ENCODE assay signal across 13 mouse cellular contexts in genomic region chr19:42936661-42937193, GRCm38 (mm10).
A peak's percentile ranks its signal among the peaks of the same experiment; 100 is the strongest.
DNase-seq lines count a peak whose midpoint lies in the region; ATAC-seq and TF ChIP-seq lines count a peak whose summit lies in the region.
"Had no signal": no experiment of that assay in that cellular context is flagged by ENCODE, and none has a peak within 500 bp of the region (broad histone marks: within the 10 kb centered on the region; RNA-seq: fewer than 3 reads in every experiment).

No protein-coding gene starts in this region.

- peaks cover 35% of the 10 kb centered on the region for H3K4me1 ChIP-seq in forebrain, embryonic 10.5 days
- H3K4me1 ChIP-seq in forebrain, postnatal 0 days (ENCODE audit: insufficient read depth) = no peaks in the 10 kb centered on the region
- H3K4me1 ChIP-seq in kidney, postnatal 0 days (replicated peaks; ENCODE audit: insufficient read depth, low read length) = no peaks in the 10 kb centered on the region
- peaks cover 26% of the 10 kb centered on the region for H3K4me1 ChIP-seq in limb, embryonic 14.5 days (ENCODE audit: control insufficient read depth, insufficient read depth, low read length)

- peaks cover 37% of the 10 kb centered on the region for H3K27me3 ChIP-seq in forebrain, embryonic 10.5 days (ENCODE audit: poor library complexity, severe bottlenecking)
- no peaks in the 10 kb centered on the region for H3K27me3 ChIP-seq in forebrain, postnatal 0 days (ENCODE audit: insufficient read depth, low read length)
- no peaks in the 10 kb centered on the region for H3K27me3 ChIP-seq in kidney, postnatal 0 days (ENCODE audit: insufficient read depth, low read length)
- no peaks in the 10 kb centered on the region for H3K27me3 ChIP-seq in limb, embryonic 14.5 days (ENCODE audit: control insufficient read depth, insufficient read depth, low read length)

- peak overlapping the region; percentile 36; the same call in 1 of the 2 replicates for H3K27ac ChIP-seq in forebrain, embryonic 10.5 days
- H3K27ac ChIP-seq in forebrain, postnatal 0 days (ENCODE audit: low read depth, low read length) = no peak overlapping the region
- H3K27ac ChIP-seq in kidney, postnatal 0 days = no peak overlapping the region
- no peak overlapping the region for H3K27ac ChIP-seq in limb, embryonic 14.5 days (replicated peaks; ENCODE audit: low read depth, low read length)
- H3K27ac ChIP-seq: liver, embryonic 14.5 days had no signal

- H3K4me3 ChIP-seq in forebrain, embryonic 10.5 days = 0 out of 2 replicates have a peak overlapping the region, but pooled peaks have one; percentile 12
- no peak overlapping the region for H3K4me3 ChIP-seq in forebrain, postnatal 0 days (ENCODE audit: low read depth, low read length)
- no peak overlapping the region for H3K4me3 ChIP-seq in kidney, postnatal 0 days (replicated peaks; ENCODE audit: low read depth, low read length)
- H3K4me3 ChIP-seq in limb, embryonic 14.5 days (replicated peaks; ENCODE audit: low read length) = no peak overlapping the region

- TF ChIP-seq CTCF in forebrain, postnatal 0 days (IDR thresholded peaks at IDR 0.05; ENCODE audit: low read depth) = no peak
- TF ChIP-seq CTCF in kidney, postnatal 0 days (IDR thresholded peaks at IDR 0.05; ENCODE audit: low read depth) = no peak

- no peak for TF ChIP-seq POLR2A in limb, embryonic 14.5 days (IDR thresholded peaks at IDR 0.05; ENCODE audit: borderline replicate concordance, extremely low read depth, insufficient read depth, insufficient read length)

- H3K9me3 ChIP-seq in forebrain, embryonic 10.5 days = no peaks in the 10 kb centered on the region
- H3K9me3 ChIP-seq in forebrain, postnatal 0 days (ENCODE audit: low read length) = no peaks in the 10 kb centered on the region
- no peaks in the 10 kb centered on the region for H3K9me3 ChIP-seq in kidney, postnatal 0 days (replicated peaks; ENCODE audit: low read length)
- H3K9me3 ChIP-seq in limb, embryonic 14.5 days (ENCODE audit: control insufficient read depth, low read length) = peaks cover 4% of the 10 kb centered on the region; the same call in 1 of the 2 replicates

- no peak overlapping the region for H3K4me2 ChIP-seq in forebrain, postnatal 0 days (ENCODE audit: low read depth)
- no peak overlapping the region for H3K4me2 ChIP-seq in kidney, postnatal 0 days (ENCODE audit: low read length)
- H3K4me2 ChIP-seq in limb, embryonic 14.5 days (replicated peaks; ENCODE audit: low read depth, low read length, severe bottlenecking) = 0 out of 2 replicates have a peak overlapping the region, but pooled peaks have one; percentile 7

- no peak for ATAC-seq in forebrain, postnatal 0 days
- no peak for ATAC-seq in kidney, postnatal 0 days (replicated peaks; ENCODE audit: low FRiP score, low read depth)
- peak; percentile 89 for ATAC-seq in limb, embryonic 14.5 days (ENCODE audit: low FRiP score, low read depth)
- ATAC-seq: inflammation-experienced regulatory T-cells, adult 6 months had no signal

- H3K36me3 ChIP-seq in forebrain, embryonic 10.5 days (replicated peaks) = no peaks in the 10 kb centered on the region
- H3K36me3 ChIP-seq in forebrain, postnatal 0 days (ENCODE audit: insufficient read depth) = no peaks in the 10 kb centered on the region
- no peaks in the 10 kb centered on the region for H3K36me3 ChIP-seq in kidney, postnatal 0 days (ENCODE audit: insufficient read depth, low read length)
- no peaks in the 10 kb centered on the region for H3K36me3 ChIP-seq in limb, embryonic 14.5 days (ENCODE audit: control insufficient read depth, insufficient read depth, low read length)

- DNase-seq in forebrain, embryonic 10.5 days (ENCODE audit: extremely low spot score, low spot score) = peak; percentile 54
- no peak for DNase-seq in forebrain, postnatal 0 days
- DNase-seq in kidney, postnatal 0 days (ENCODE audit: low spot score) = peak; percentile 24
- no peak for DNase-seq in kidney, postnatal 25 days
- peak; percentile 64 for DNase-seq in embryo, embryonic 9.5 days (ENCODE audit: extremely low spot score)
- peak; percentile 48 for DNase-seq in limb, embryonic 14.5 days (ENCODE audit: low spot score)
- no peak for DNase-seq in left cerebral cortex, adult 8-10 months (ENCODE audit: low spot score in 2 of 2)
- DNase-seq in adipocyte (ENCODE audit: low spot score) = no peak
- DNase-seq: adrenal gland, adult 2 months; cerebellum, adult 18-20 months; thymus, postnatal 4 days had no signal

- H3K9ac ChIP-seq in forebrain, postnatal 0 days = no peak overlapping the region
- no peak overlapping the region for H3K9ac ChIP-seq in kidney, postnatal 0 days (ENCODE audit: low read depth, low read length)
- no peak overlapping the region for H3K9ac ChIP-seq in limb, embryonic 14.5 days (ENCODE audit: low read depth, low read length, severe bottlenecking)
- H3K9ac ChIP-seq: liver, embryonic 14.5 days had no signal

- 0% methylated on average over 9 of the region's 9 CpGs for WGBS in forebrain, embryonic 10.5 days
- WGBS in forebrain, postnatal 0 days = 7% methylated on average over 9 of the region's 9 CpGs
- WGBS in kidney, postnatal 0 days = 15% methylated on average over 9 of the region's 9 CpGs
- 6% methylated on average over 9 of the region's 9 CpGs for WGBS in limb, embryonic 14.5 days

Comparison
In these comparisons a context has a peak if more than half of its experiments do, and no peak if none do; other contexts are left out.
1. DNase-seq: peak in forebrain, embryonic 10.5 days (single experiment), kidney, postnatal 0 days (single experiment), embryo, embryonic 9.5 days (single experiment) and limb, embryonic 14.5 days (single experiment); none in forebrain, postnatal 0 days (single experiment), kidney, postnatal 25 days (0 of 2), left cerebral cortex, adult 8-10 months (0 of 2) and adipocyte (single experiment).